Mouse (Mus musculus) activated CD4-positive, CD25-positive, alpha-beta regulatory T cell, adult 4 months (primary cell): ENCODE measurements around the gene Arl4d. TPM values are rescaled to one million over a fixed set of nuclear protein-coding genes. Genes with fewer than 3 reads are reported as not detected.

ENCODE experiments used
- polyA plus RNA-seq, 2 experiments: library from polyadenylated mRNA; unstranded; fragments of 100-300 nt; shearing (Covaris generic); gene quantifications; one replicate each; pipeline ENCODE4 v1.2.1; 2017

Arl4d gene
- polyA plus RNA-seq, 2 experiments from 2014 or later, result 0.32 to 0.36 TPM

Other genes with a start within 250 kb of the Arl4d start
- gene Aarsd1, start 247.9 kb upstream of the Arl4d start, polyA plus RNA-seq, result 10 to 100 TPM; 33.5 to 42.6 TPM
- gene Gm27029, start 240.7 kb upstream of the Arl4d start, polyA plus RNA-seq, result 1 to 10 TPM in 1 of 2 experiments, not detected in 1; 1.5 TPM
- 1 to 10 TPM; 5.4 to 8.0 TPM for gene Rundc1, start 240.5 kb upstream of the Arl4d start, polyA plus RNA-seq
- gene Ptges3l, start 240.2 kb upstream of the Arl4d start, polyA plus RNA-seq, result 1 to 10 TPM; 1.1 to 4.2 TPM
- 100 to 1,000 TPM; 581 to 812 TPM for gene Rpl27, start 223.2 kb upstream of the Arl4d start, polyA plus RNA-seq
- 100 to 1,000 TPM; 148 to 179 TPM for gene Ifi35, start 217.1 kb upstream of the Arl4d start, polyA plus RNA-seq
- under 1 TPM; 0.24 to 0.36 TPM for gene Rnd2, start 200.5 kb upstream of the Arl4d start, polyA plus RNA-seq
- gene Vat1, start 199.3 kb upstream of the Arl4d start, polyA plus RNA-seq, result 1 to 10 TPM in 1 of 2 experiments, under 1 TPM in 1; 0.60 to 1.5 TPM
- gene Brca1, start 113.6 kb upstream of the Arl4d start, polyA plus RNA-seq, result 1 to 10 TPM; 5.4 to 5.8 TPM
- 10 to 100 TPM; 42.3 to 84.0 TPM for gene Nbr1, start 113.4 kb upstream of the Arl4d start, polyA plus RNA-seq
- gene Tmem106a, start 83.3 kb upstream of the Arl4d start, polyA plus RNA-seq, result 10 to 100 TPM; 13.4 to 13.6 TPM
- not detected for gene Gm11634, start 66.3 kb upstream of the Arl4d start, polyA plus RNA-seq
- gene Rdm1, start 38.3 kb upstream of the Arl4d start, polyA plus RNA-seq, result 100 to 1,000 TPM in 1 of 2 experiments, 10 to 100 TPM in 1; 65.1 to 101 TPM
- 10 to 100 TPM; 23.6 to 25.5 TPM for gene Dhx8, start 67.4 kb downstream of the Arl4d start, polyA plus RNA-seq
- gene Etv4, start 119.8 kb downstream of the Arl4d start, polyA plus RNA-seq, result 1 to 10 TPM in 1 of 2 experiments, not detected in 1; 1.0 TPM
- not detected for gene Meox1, start 228.8 kb downstream of the Arl4d start, polyA plus RNA-seq